Mouse (Mus musculus): ENCODE measurements around the gene Dnah12. TPM values are rescaled to one million over a fixed set of nuclear protein-coding genes. Genes with fewer than 3 reads are reported as not detected.

Gene Dnah12
- total and polyA plus RNA-seq, 3 experiments, result 0.04 to 0.10 TPM; not detected in 1

- no peaks in the 10 kb centered on the region for H3K79me2 ChIP-seq (ENCODE audit: control insufficient read depth, insufficient read depth, low read length, poor library complexity)
- peaks cover 0 to 2% of the 10 kb centered on the region in 2 experiments; a peak in 2 of 4 replicates for H3K27me3 ChIP-seq (ENCODE audit: control insufficient read depth in 1 of 2, insufficient read depth in 2 of 2, low read length in 2 of 2)
- no peak overlapping the region for H3K9ac ChIP-seq (ENCODE audit: control insufficient read depth, low read depth, low read length, poor library complexity, severe bottlenecking)
- H3K4me1 ChIP-seq (ENCODE audit: control insufficient read depth in 1 of 2, insufficient read depth in 2 of 2, low read length in 2 of 2), result peaks cover 0 to 3% of the 10 kb centered on the region in 2 experiments; a peak in 3 of 4 replicates
- no peaks in the 10 kb centered on the region for H3K36me3 ChIP-seq (ENCODE audit: control insufficient read depth in 1 of 2, insufficient read depth in 2 of 2, low read length in 2 of 2)
- H3K27ac ChIP-seq (ENCODE audit: control insufficient read depth, low read depth, low read length), result no peak overlapping the region
- no peak for TF ChIP-seq MAX (IDR thresholded peaks at IDR 0.05; ENCODE audit: low read length)
- peak; percentile 38; the same call in 1 of the 2 replicates for TF ChIP-seq ETS1 (IDR thresholded peaks at IDR 0.05; ENCODE audit: low read depth, low read length)
- H3K4me3 ChIP-seq (ENCODE audit: control insufficient read depth in 1 of 2, insufficient read depth in 1 of 2, low read depth in 2 of 2, low read length in 2 of 2), result no peak overlapping the region
- H3K9me3 ChIP-seq (replicated peaks; ENCODE audit: insufficient read depth, low read length), result no peaks in the 10 kb centered on the region
- no peak for DNase-seq (ENCODE audit: low read depth, low spot score)
Observed at GRCm38 (mm10) chr14:26805500-26805899, 112.4 kb downstream of the Dnah12 start.

GRCm38 (mm10) chr14:26812734-26813133 is 119.7 kb downstream of the Dnah12 start:
- Histone ChIP-seq H3K79me2 (ENCODE audit: control insufficient read depth, insufficient read depth, low read length, poor library complexity) (no peaks in the 10 kb centered on the region), H3K9ac (ENCODE audit: control insufficient read depth, low read depth, low read length, poor library complexity, severe bottlenecking) (no peak overlapping the region)

GRCm38 (mm10) chr14:26813871-26814270 is 120.8 kb downstream of the Dnah12 start:
- Histone ChIP-seq H3K36me3 (ENCODE audit: control insufficient read depth in 1 of 2, insufficient read depth in 2 of 2, low read length in 2 of 2) (peaks cover 0 to 8% of the 10 kb centered on the region in 2 experiments; a peak in 2 of 4 replicates), H3K9ac (ENCODE audit: control insufficient read depth, low read depth, low read length, poor library complexity, severe bottlenecking) (no peak overlapping the region), H3K4me1 (ENCODE audit: control insufficient read depth in 1 of 2, insufficient read depth in 2 of 2, low read length in 2 of 2) (peaks cover 0 to 4% of the 10 kb centered on the region in 2 experiments; a peak in 2 of 4 replicates), H3K27ac (ENCODE audit: control insufficient read depth, low read depth, low read length) (no peak overlapping the region), H3K27me3 (ENCODE audit: control insufficient read depth in 1 of 2, insufficient read depth in 2 of 2, low read length in 2 of 2) (peaks cover 0 to 1% of the 10 kb centered on the region in 2 experiments; a peak in 1 of 4 replicates), H3K9me3 (replicated peaks; ENCODE audit: insufficient read depth, low read length) (no peaks in the 10 kb centered on the region), H3K79me2 (ENCODE audit: control insufficient read depth, insufficient read depth, low read length, poor library complexity) (no peaks in the 10 kb centered on the region), H3K4me3 (ENCODE audit: control insufficient read depth in 1 of 2, insufficient read depth in 1 of 2, low read depth in 2 of 2, low read length in 2 of 2) (no peak overlapping the region)
- DNase-seq (ENCODE audit: low read depth, low spot score), result no peak
- TF ChIP-seq JUND (IDR thresholded peaks at IDR 0.05; ENCODE audit: low read depth, low read length) (no peak), USF1 (IDR thresholded peaks at IDR 0.05; ENCODE audit: low read depth, low read length) (no peak), MYC (IDR thresholded peaks at IDR 0.05; ENCODE audit: low read depth, low read length) (no peak), HCFC1 (IDR thresholded peaks at IDR 0.05; ENCODE audit: low read depth, low read length) (no peak), ZC3H11A (IDR thresholded peaks at IDR 0.05; ENCODE audit: low read depth, low read length) (no peak), ZKSCAN1 (IDR thresholded peaks at IDR 0.05; ENCODE audit: low read depth, low read length) (no peak), ETS1 (IDR thresholded peaks at IDR 0.05; ENCODE audit: low read depth, low read length) (no peak)

More at GRCm38 (mm10) chr14:26812734-26813133, 119.7 kb downstream of the Dnah12 start:
- no peak overlapping the region for H3K27ac ChIP-seq (ENCODE audit: control insufficient read depth, low read depth, low read length)
- peaks cover 0 to 4% of the 10 kb centered on the region in 2 experiments; a peak in 2 of 4 replicates for H3K4me1 ChIP-seq (ENCODE audit: control insufficient read depth in 1 of 2, insufficient read depth in 2 of 2, low read length in 2 of 2)
- TF ChIP-seq USF1 (IDR thresholded peaks at IDR 0.05; ENCODE audit: low read depth, low read length) (no peak), ELF1 (IDR thresholded peaks at IDR 0.05; ENCODE audit: low read depth, low read length) (no peak), POLR2AphosphoS5 (IDR thresholded peaks at IDR 0.05; ENCODE audit: borderline replicate concordance, low read depth, low read length) (no peak), TCF12 (IDR thresholded peaks at IDR 0.05; ENCODE audit: low read depth, low read length) (no peak), BHLHE40 (IDR thresholded peaks at IDR 0.05; ENCODE audit: borderline replicate concordance, low read depth, low read length) (no peak), ZC3H11A (IDR thresholded peaks at IDR 0.05; ENCODE audit: low read depth, low read length) (no peak), MXI1 (IDR thresholded peaks at IDR 0.05; ENCODE audit: low read depth, low read length) (no peak), POLR2A (IDR thresholded peaks at IDR 0.05; ENCODE audit: control insufficient read depth in 1 of 2, insufficient read depth in 1 of 2, low read depth in 1 of 2, low read length in 2 of 2, poor library complexity in 1 of 2) (no peak), MYC (IDR thresholded peaks at IDR 0.05; ENCODE audit: low read depth, low read length) (no peak), GATA1 (IDR thresholded peaks at IDR 0.05; ENCODE audit: low read depth, low read length) (no peak)
- peaks cover 0 to 8% of the 10 kb centered on the region in 2 experiments; a peak in 2 of 4 replicates for H3K36me3 ChIP-seq (ENCODE audit: control insufficient read depth in 1 of 2, insufficient read depth in 2 of 2, low read length in 2 of 2)
- DNase-seq (ENCODE audit: low read depth, low spot score), result no peak
- H3K9me3 ChIP-seq (replicated peaks; ENCODE audit: insufficient read depth, low read length), result no peaks in the 10 kb centered on the region
- no peak overlapping the region for H3K4me3 ChIP-seq (ENCODE audit: control insufficient read depth in 1 of 2, insufficient read depth in 1 of 2, low read depth in 2 of 2, low read length in 2 of 2)
- H3K27me3 ChIP-seq (ENCODE audit: control insufficient read depth in 1 of 2, insufficient read depth in 2 of 2, low read length in 2 of 2), result peaks cover 0 to 3% of the 10 kb centered on the region in 2 experiments; a peak in 1 of 4 replicates

All from MEL (cell line).